Mouse (Mus musculus) forebrain, embryonic 14.5 days (tissue): ENCODE results near the gene Prrt4. TPM values are rescaled to one million over a fixed set of nuclear protein-coding genes. Genes with fewer than 3 reads are reported as not detected.

Experiments
- microRNA-seq: library from miRNA; unstranded; fragments of <30 nt; microRNA quantifications from one replicate; pipeline ENCODE4, GENCODE M21; 2016
- polyA plus RNA-seq: library from polyadenylated mRNA; unstranded; fragments of >200 nt; fragmentation: Nextera tagmentation; extraction: Ambion mirVana; gene quantifications from 2 replicates; pipeline ENCODE4 v1.2.1, GENCODE M21; 2014

Prrt4 gene
- polyA plus RNA-seq, 1 experiment from 2014 or later, result 1.9 TPM

Small RNAs within 50 kb of the gene (microRNA-seq; reads per million reads assigned to microRNA genes)
- gene Gm24303, result not detected

Other genes starting within 250 kb of the Prrt4 start
- gene Lep, start 119.4 kb downstream of the Prrt4 start, polyA plus RNA-seq, result not detected in 2 replicates
- 34.3 and 36.6 TPM in 2 replicates for gene Rbm28, start 14.6 kb downstream of the Prrt4 start, polyA plus RNA-seq
- 34.5 and 50.2 TPM in 2 replicates for gene Impdh1, start 36.8 kb upstream of the Prrt4 start, polyA plus RNA-seq
- 46.6 and 54.6 TPM in 2 replicates for gene Hilpda, start 92.9 kb upstream of the Prrt4 start, polyA plus RNA-seq
- gene Fam71f2, start 100.0 kb upstream of the Prrt4 start, polyA plus RNA-seq, result 0.53 and 1.0 TPM in 2 replicates
- gene Fam71f1, start 139.6 kb upstream of the Prrt4 start, polyA plus RNA-seq, result not detected in 2 replicates
- 196 and 210 TPM in 2 replicates for gene Calu, start 168.5 kb upstream of the Prrt4 start, polyA plus RNA-seq
- gene Opn1sw, start 208.9 kb upstream of the Prrt4 start, polyA plus RNA-seq, result 0.17 and 0.33 TPM in 2 replicates
- 40.2 and 42.2 TPM in 2 replicates for gene Ccdc136, start 216.7 kb upstream of the Prrt4 start, polyA plus RNA-seq